Mouse (Mus musculus): Measurements from ENCODE around the gene Olfr1453. TPM values are rescaled to one million over a fixed set of nuclear protein-coding genes. Genes with fewer than 3 reads are reported as not detected.
"Not testable (repeated sequence)": the region's sequence is repeated elsewhere in the genome, so short reads cannot be mapped to it uniquely, and the experiment has no call there.

The Olfr1453 gene
- not detected in 2 replicates for polyA plus RNA-seq (2015; fragmentation: Nextera tagmentation; extraction: Ambion mirVana)

DNA sequence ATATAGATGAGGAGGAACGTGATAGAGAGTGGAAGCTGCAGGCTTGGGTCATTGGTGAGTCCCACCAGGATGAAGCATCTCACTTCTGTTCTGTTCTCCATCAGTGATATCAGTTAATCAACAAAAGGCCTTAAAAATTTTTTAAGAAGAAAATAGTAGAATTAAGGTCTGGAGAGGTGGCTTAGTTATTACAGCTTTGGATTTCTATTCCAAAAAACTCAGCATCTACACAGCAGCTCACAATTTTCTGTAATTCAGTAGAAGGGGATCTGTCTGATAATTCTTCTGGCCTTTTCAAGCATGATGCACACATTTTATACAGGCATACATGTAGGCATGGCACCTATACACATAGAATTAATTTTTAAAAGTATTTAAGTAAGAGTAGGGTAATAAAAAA lies at the start of gene Olfr1453:
Olfr1453 (minus strand) TSS at position 101 of the 400 bp plus-strand sequence.
- no peak for ATAC-seq

GRCm38 (mm10) chr19:13060310-13060709 lies 32.2 kb upstream of the Olfr1453 start, which contains the start of gene Olfr1454:
Olfr1454 (plus strand) TSS chr19:13060610.
- WGBS, result 46% methylated on average over 2 of the region's 2 CpGs
- no peak for TF ChIP-seq CTCF (IDR thresholded peaks at IDR 0.05)
- TF ChIP-seq EP300 (IDR thresholded peaks at IDR 0.05), result no peak
- Histone ChIP-seq H3K27me3 (replicated peaks; ENCODE audit: insufficient read depth, low read length) (no peaks in the 10 kb centered on the region), H3K36me3 (ENCODE audit: insufficient read depth, low read length) (no peaks in the 10 kb centered on the region), H3K9me3 (ENCODE audit: low read length) (no peaks in the 10 kb centered on the region), H3K9ac (replicated peaks; ENCODE audit: low read depth) (no peak within 1 kb of the TSS), H3K27ac (ENCODE audit: low read length) (no peak within 1 kb of the TSS), H3K4me3 (ENCODE audit: low read depth, low read length) (no peak within 1 kb of the TSS), H3K4me1 (ENCODE audit: insufficient read depth, low read depth, low read length) (no peaks in the 10 kb centered on the region), H3K4me2 (replicated peaks; ENCODE audit: low read depth, low read length) (no peak within 1 kb of the TSS)
- ATAC-seq (no peak), DNase-seq (ENCODE audit: low spot score) (no peak)

More for the DNA sequence above, at the start of gene Olfr1453:
- Histone ChIP-seq H3K4me2 (replicated peaks; ENCODE audit: low read depth, low read length) (no peak within 1 kb of the TSS), H3K27ac (ENCODE audit: low read length) (no peak within 1 kb of the TSS), H3K9ac (replicated peaks; ENCODE audit: low read depth) (no peak within 1 kb of the TSS), H3K36me3 (ENCODE audit: insufficient read depth, low read length) (no peaks in the 10 kb centered on the region), H3K4me3 (ENCODE audit: low read depth, low read length) (no peak within 1 kb of the TSS), H3K9me3 (ENCODE audit: low read length) (no peaks in the 10 kb centered on the region), H3K27me3 (replicated peaks; ENCODE audit: insufficient read depth, low read length) (no peaks in the 10 kb centered on the region), H3K4me1 (ENCODE audit: insufficient read depth, low read depth, low read length) (no peaks in the 10 kb centered on the region)
- DNase-seq (ENCODE audit: low spot score), result no peak
- no peak for TF ChIP-seq CTCF (IDR thresholded peaks at IDR 0.05)
- no peak for TF ChIP-seq EP300 (IDR thresholded peaks at IDR 0.05)
- 25% methylated on average over 1 of the region's 1 CpGs for WGBS

DNA sequence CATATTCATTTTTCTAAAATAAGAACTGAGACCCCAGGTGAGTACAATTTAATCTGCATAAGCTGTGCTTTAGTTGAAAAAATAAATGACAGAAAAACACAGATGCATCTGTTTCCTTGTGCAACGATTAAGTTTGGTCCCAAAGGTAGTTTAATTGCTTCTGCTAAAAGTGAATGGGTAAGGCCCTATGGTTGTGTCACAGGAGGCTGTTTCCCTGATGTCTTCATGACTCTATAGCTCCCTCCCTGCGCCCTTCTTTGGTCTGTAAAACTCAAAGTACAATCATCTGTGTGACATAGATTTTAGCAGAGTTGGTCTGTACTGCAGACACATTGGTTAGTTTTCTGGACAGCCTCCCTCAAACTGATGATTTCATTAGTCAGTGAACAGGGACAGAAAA lies 33.4 kb downstream of the Olfr1453 start, which contains the start of gene Olfr1451:
Olfr1451 (plus strand) TSS at position 301 of the 400 bp plus-strand sequence.
- Histone ChIP-seq H3K9me3 (ENCODE audit: low read length) (no peaks in the 10 kb centered on the region), H3K36me3 (ENCODE audit: insufficient read depth, low read length) (no peaks in the 10 kb centered on the region), H3K9ac (replicated peaks; ENCODE audit: low read depth) (no peak within 1 kb of the TSS), H3K4me3 (ENCODE audit: low read depth, low read length) (no peak within 1 kb of the TSS), H3K27ac (ENCODE audit: low read length) (no peak within 1 kb of the TSS), H3K4me2 (replicated peaks; ENCODE audit: low read depth, low read length) (no peak within 1 kb of the TSS), H3K4me1 (ENCODE audit: insufficient read depth, low read depth, low read length) (no peaks in the 10 kb centered on the region), H3K27me3 (replicated peaks; ENCODE audit: insufficient read depth, low read length) (no peaks in the 10 kb centered on the region)
- no peak for TF ChIP-seq CTCF (IDR thresholded peaks at IDR 0.05)
- TF ChIP-seq EP300 (IDR thresholded peaks at IDR 0.05), result no peak
- no peak for ATAC-seq
- no peak for DNase-seq (ENCODE audit: low spot score)
- WGBS, result 58% methylated on average over 2 of the region's 2 CpGs

DNA sequence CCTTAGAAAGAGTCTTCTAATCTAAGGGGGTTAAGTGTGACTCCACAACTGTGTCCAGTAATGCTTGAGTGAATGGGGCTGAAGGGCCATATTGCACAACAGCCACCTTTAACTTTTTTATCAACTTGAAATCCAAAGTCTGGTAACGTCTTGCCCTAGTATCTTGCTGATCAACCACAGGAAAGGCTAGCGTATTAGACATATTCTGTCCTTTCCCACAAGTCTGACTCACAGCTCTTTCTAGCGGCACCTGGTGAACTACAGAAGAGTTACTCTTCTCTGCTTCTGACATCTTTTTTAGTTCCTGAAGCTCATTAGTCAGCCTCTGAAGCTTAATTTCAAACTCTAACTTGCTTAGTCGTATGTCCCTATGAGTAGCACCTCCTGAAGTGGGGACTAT lies 35.8 kb downstream of the Olfr1453 start:
- H3K27ac ChIP-seq (ENCODE audit: low read length); DNase-seq (ENCODE audit: low spot score); H3K4me2 ChIP-seq (replicated peaks; ENCODE audit: low read depth, low read length); H3K36me3 ChIP-seq (ENCODE audit: insufficient read depth, low read length); ATAC-seq; H3K4me3 ChIP-seq (ENCODE audit: low read depth, low read length); H3K27me3 ChIP-seq (replicated peaks; ENCODE audit: insufficient read depth, low read length); H3K9ac ChIP-seq (replicated peaks; ENCODE audit: low read depth); H3K9me3 ChIP-seq (ENCODE audit: low read length); H3K4me1 ChIP-seq (ENCODE audit: insufficient read depth, low read depth, low read length): not testable (repeated sequence)
- WGBS, result 88% methylated on average over 4 of the region's 4 CpGs

Other genes with a start within 250 kb of the Olfr1453 start
- gene Zfp91, start 232.2 kb downstream of the Olfr1453 start, polyA plus RNA-seq (2015; fragmentation: Nextera tagmentation; extraction: Ambion mirVana), result 12.0 and 12.6 TPM in 2 replicates
- gene Lpxn, start 232.1 kb downstream of the Olfr1453 start, polyA plus RNA-seq (2015; fragmentation: Nextera tagmentation; extraction: Ambion mirVana), result 2.9 and 3.7 TPM in 2 replicates
- not detected in 2 replicates for gene Gm5244, start 181.6 kb downstream of the Olfr1453 start, polyA plus RNA-seq (2015; fragmentation: Nextera tagmentation; extraction: Ambion mirVana)
- not detected in 2 replicates for gene Olfr1444, start 171.0 kb downstream of the Olfr1453 start, polyA plus RNA-seq (2015; fragmentation: Nextera tagmentation; extraction: Ambion mirVana)
- not detected in 2 replicates for gene Olfr1445, start 144.5 kb downstream of the Olfr1453 start, polyA plus RNA-seq (2015; fragmentation: Nextera tagmentation; extraction: Ambion mirVana)
- gene Olfr1446, start 134.8 kb downstream of the Olfr1453 start, polyA plus RNA-seq (2015; fragmentation: Nextera tagmentation; extraction: Ambion mirVana), result not detected in 2 replicates
- not detected in 2 replicates for gene Olfr1447, start 124.6 kb downstream of the Olfr1453 start, polyA plus RNA-seq (2015; fragmentation: Nextera tagmentation; extraction: Ambion mirVana)
- not detected in 2 replicates for gene Olfr1448, start 103.9 kb downstream of the Olfr1453 start, polyA plus RNA-seq (2015; fragmentation: Nextera tagmentation; extraction: Ambion mirVana)
- gene Olfr1449, start 97.5 kb downstream of the Olfr1453 start, polyA plus RNA-seq (2015; fragmentation: Nextera tagmentation; extraction: Ambion mirVana), result not detected in 2 replicates
- not detected in 2 replicates for gene Olfr1450, start 78.1 kb downstream of the Olfr1453 start, polyA plus RNA-seq (2015; fragmentation: Nextera tagmentation; extraction: Ambion mirVana)
- not detected in 2 replicates for gene Olfr1451, start 33.3 kb downstream of the Olfr1453 start, polyA plus RNA-seq (2015; fragmentation: Nextera tagmentation; extraction: Ambion mirVana)
- gene Olfr1454, start 32.3 kb upstream of the Olfr1453 start, polyA plus RNA-seq (2015; fragmentation: Nextera tagmentation; extraction: Ambion mirVana), result not detected in 2 replicates
- not detected in 2 replicates for gene Olfr1457, start 69.6 kb upstream of the Olfr1453 start, polyA plus RNA-seq (2015; fragmentation: Nextera tagmentation; extraction: Ambion mirVana)
- not detected in 2 replicates for gene Olfr1458, start 78.4 kb upstream of the Olfr1453 start, polyA plus RNA-seq (2015; fragmentation: Nextera tagmentation; extraction: Ambion mirVana)
- gene Olfr1459, start 121.2 kb upstream of the Olfr1453 start, polyA plus RNA-seq (2015; fragmentation: Nextera tagmentation; extraction: Ambion mirVana), result not detected in 2 replicates
- gene Olfr1461, start 134.7 kb upstream of the Olfr1453 start, polyA plus RNA-seq (2015; fragmentation: Nextera tagmentation; extraction: Ambion mirVana), result not detected in 2 replicates
- gene Olfr1462, start 157.4 kb upstream of the Olfr1453 start, polyA plus RNA-seq (2015; fragmentation: Nextera tagmentation; extraction: Ambion mirVana), result not detected in 2 replicates
- not detected in 2 replicates for gene Olfr1463, start 203.0 kb upstream of the Olfr1453 start, polyA plus RNA-seq (2015; fragmentation: Nextera tagmentation; extraction: Ambion mirVana)

Measured in lung, postnatal 0 days (tissue).